Mouse (Mus musculus) spleen, postnatal 14 days (tissue): ENCODE results near the gene Mbnl2.

ENCODE experiments used
- DNase-seq, 2 experiments: peaks; one replicate each; pipeline ENCODE4 v3.0.0; 2021 to 2022; ENCODE audit warnings: low spot score in 2 of 2

Gene Mbnl2

GRCm38 (mm10) chr14:120330454-120330853, 55.0 kb downstream of the Mbnl2 start:
- DNase-seq: no peak

- DNase-seq: no peak
These were observed 55.5 kb downstream of the Mbnl2 start for GRCm38 (mm10) chr14:120330881-120331514.

DNA sequence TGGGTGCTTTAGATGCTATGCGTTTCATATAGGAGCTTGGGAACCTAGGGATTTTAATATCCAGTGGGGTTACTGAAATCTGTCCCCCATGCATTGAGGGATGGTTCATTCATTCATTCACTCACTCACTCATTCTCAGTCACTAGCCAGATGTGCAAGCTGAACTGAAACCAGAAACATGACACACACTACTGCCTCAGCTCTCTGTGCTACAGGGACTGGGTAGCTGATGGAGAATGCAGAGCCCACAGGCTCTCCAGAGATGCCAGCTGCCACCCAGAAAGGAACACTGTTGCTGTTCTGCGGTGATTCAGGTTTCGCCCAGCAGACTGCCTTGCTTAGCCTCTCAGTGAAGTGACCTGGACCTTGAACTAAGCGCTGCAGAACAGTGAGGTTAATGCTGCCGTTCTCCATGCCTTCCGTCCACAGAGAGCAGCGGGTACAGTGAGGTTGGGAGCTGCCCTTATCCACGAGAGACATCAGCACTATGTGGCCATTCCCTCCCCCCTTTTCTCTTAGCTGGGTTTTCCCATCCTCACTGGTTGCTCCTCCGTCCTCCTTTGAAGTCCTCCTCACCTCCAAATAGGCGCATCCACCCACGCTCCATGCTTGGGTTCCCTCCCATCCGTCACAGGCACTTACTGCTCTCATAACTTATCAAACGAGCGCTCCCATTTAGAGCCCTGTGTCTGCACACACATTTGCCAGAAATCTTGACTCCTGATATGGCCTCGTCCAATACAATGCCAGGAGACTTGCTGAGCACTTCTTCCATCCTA, 58.2 kb downstream of the Mbnl2 start:
- DNase-seq: no peak

DNA sequence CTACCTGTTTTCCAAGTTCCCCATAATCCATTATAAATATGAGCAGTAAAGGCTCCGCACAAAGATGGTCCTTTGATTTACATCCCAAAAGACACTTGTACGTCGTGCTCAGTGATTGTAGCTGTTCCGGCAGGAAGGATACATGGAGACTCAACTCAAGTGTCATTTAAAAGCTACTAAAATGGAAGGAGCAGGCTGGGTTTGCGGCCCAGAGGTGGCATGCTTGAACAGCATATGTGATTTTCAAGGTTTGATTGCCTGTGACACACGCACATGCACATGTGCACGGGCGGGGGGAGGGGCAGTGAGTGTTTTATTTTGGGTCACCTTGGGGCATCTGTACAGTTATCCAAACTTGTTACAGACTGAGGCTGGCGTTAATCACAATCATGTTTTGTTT, 59.9 kb downstream of the Mbnl2 start:
- DNase-seq: no peak

GRCm38 (mm10) chr14:120335871-120336270, 60.4 kb downstream of the Mbnl2 start:
- no peak for DNase-seq

DNA sequence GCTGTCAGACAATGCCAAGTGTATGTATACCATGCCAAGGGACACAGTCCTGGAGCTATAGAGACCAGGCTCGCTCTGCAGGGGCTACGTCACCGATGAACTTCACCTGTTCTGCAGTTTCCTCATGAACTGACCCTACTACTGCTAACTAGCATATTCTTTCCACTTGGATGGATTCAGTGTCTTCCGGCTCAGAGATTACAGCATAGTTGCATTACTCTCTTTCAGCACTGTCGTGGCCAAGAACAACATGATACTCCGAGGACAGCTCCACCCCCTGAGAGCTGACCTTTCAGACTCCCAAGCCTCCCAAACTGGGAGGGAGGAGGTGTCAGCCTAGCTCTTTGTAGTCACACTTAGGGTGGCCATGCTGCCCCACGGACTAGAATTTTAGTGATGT, 60.9 kb downstream of the Mbnl2 start:
- no peak for DNase-seq

DNA sequence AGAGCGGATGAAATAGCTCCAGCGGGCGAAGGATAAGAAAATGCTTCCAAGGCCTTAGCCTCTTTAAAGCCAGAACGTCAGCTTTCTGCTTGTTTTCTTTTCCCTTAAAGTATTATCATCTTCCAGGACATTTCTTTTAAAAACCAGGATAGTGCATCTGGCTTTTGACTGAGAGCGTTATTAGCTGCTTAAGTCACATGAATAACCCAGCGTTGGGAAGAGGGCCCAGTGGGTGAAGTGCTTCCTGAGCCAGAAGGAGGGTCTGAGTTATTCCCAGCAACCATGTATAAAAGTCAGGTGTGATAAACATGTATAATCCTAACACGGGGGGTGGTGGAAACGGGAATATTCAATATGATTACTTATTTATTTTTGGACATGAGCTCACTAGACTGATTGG, 61.4 kb downstream of the Mbnl2 start:
- no peak for DNase-seq

- DNase-seq: no peak
These were observed 62.4 kb downstream of the Mbnl2 start for GRCm38 (mm10) chr14:120337731-120338462.

GRCm38 (mm10) chr14:120338706-120339105, 63.2 kb downstream of the Mbnl2 start:
- DNase-seq: no peak

DNA sequence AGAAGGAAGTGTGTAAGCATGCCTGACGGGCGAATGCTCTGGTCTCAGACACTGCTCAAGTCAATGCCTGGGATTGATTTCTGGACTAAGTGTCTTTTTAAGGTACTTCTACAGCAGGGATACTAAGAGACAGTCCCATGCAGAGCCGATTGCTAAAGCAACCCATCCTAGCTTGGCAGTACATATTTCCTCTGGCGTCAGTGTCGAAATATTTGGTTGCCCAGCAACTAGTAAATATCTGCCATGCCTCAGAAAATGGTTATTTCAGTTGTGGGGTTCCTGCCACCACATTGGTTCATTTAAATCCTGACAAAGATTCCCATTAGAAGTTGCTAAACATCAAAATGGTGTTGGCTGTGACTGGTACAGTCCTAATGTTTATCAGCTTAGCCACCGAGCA, 66.4 kb downstream of the Mbnl2 start:
- no peak for DNase-seq

- DNase-seq: no peak
These were observed 66.9 kb downstream of the Mbnl2 start for GRCm38 (mm10) chr14:120342321-120342720.

DNA sequence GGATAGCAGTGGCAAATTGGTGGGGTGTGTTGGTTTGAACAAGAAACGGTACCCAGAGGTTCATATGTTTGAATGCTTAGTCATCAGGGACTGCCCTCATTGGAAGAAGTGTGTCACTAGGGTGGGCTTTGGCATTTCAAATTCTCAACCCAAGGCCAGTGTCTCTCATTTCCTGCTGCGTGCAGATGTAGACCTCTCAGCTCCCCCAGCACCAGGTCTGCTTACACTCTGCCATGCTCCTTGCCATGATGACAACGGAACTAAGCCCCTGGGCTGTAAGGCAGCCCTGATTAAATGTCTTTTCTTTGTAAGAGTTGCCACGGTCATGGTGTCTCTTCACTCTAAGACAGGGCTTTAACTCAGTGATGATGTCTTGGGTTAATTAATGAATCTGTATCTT, 69.2 kb downstream of the Mbnl2 start:
- DNase-seq: no peak

DNA sequence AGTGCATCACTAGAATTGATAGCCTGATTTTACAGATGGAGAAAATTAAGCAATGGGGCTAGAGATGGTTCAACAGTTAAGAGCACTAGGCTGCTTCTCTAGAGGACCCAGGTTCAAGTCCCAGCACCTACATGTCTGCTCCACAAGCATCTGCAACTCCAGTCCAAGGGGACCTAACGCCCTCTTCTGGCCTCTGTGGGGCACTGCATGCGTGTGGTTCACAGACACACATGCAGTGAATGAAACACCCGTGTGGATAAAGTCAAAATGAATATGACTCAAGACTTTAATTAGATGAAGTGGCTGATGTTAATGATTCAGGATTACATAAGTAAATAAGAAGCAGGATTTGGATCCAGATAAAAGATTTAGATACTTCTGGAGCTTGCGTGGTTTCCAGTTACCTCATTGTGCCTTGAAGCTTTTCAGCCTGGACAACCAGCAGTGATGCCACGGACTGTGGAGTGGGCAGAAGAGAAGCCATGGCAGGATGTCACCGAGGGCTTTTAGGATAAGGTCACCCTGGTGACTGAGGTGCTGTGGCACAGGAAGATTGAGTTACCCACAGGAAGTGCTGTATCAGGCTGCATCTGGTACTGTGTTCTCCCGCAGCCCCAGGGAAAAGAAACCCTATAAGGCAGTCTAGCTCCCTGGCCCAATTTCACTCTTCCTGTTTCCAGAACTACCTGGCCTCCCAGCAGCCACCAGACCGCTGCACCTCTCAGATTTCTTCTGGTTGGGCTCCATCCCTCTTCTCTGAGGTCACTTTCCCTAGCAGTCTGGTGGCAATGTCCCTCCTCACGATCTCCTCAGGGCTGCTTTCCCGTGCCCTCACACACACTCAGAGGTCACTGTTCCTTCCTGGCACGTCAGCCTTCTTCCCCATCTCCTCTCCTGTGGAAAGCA, 72.2 kb downstream of the Mbnl2 start:
- no peak for DNase-seq

- no peak for DNase-seq
These were observed 73.9 kb downstream of the Mbnl2 start for GRCm38 (mm10) chr14:120349332-120349731.

GRCm38 (mm10) chr14:120352136-120352843, 76.8 kb downstream of the Mbnl2 start:
- no peak for DNase-seq

- no peak for DNase-seq
These were observed 77.7 kb downstream of the Mbnl2 start for GRCm38 (mm10) chr14:120353211-120353610.

GRCm38 (mm10) chr14:120354595-120354994, 79.1 kb downstream of the Mbnl2 start:
- no peak for DNase-seq

GRCm38 (mm10) chr14:120355040-120355741, 79.7 kb downstream of the Mbnl2 start:
- no peak for DNase-seq

DNA sequence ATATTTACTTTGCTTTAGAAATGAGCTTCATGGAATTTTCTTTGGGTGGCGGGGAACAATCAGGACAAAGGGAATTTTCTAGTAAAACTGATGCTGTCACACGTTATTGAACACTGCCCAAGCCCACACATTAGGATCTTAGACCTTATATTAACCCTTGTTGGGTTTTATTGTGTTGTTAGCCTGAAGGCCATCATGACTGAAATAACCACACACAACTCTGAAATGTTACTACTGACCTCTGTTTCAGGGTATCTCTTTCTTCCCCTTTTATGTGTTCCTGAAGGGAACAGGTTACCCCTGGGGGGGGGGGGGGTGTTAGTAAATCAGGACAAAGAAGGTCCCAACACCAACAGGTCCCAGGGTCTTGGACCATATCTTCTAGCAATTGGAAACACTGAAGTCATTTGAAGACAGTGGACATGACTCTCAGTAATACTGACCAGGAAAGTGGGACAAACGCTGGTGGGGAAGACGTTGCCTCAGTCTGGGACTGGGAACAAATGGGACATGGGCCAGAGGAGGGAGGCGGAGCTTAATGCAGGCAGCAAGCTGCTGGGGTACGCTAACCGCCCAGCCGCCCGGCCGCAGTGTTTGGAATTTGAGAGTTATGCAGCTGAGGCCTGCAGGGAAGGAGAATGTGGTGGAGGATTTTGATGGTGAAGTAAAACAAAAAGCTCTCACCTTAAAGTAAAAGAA, 80.4 kb downstream of the Mbnl2 start:
- DNase-seq: no peak
